Mouse (Mus musculus) heart, embryonic 11.5 days (tissue): ENCODE measurements around the gene C730034F03Rik. TPM values are rescaled to one million over a fixed set of nuclear protein-coding genes. Genes with fewer than 3 reads are reported as not detected.

Source experiments
- polyA plus RNA-seq: library from polyadenylated mRNA; unstranded; fragments of >200 nt; fragmentation: Nextera tagmentation; extraction: Ambion mirVana; gene quantifications from 2 replicates; pipeline ENCODE4 v1.2.1, GENCODE M21; 2014

Gene C730034F03Rik
- polyA plus RNA-seq, 1 experiment from 2014 or later, result 2.4 TPM

Other genes with a start within 250 kb of the C730034F03Rik start
- gene Plxnb2, start 248.8 kb upstream of the C730034F03Rik start, polyA plus RNA-seq, result 84.6 and 95.1 TPM in 2 replicates
- gene Dennd6b, start 233.1 kb upstream of the C730034F03Rik start, polyA plus RNA-seq, result 18.0 and 18.5 TPM in 2 replicates
- gene Ppp6r2, start 218.0 kb upstream of the C730034F03Rik start, polyA plus RNA-seq, result 20.5 and 23.5 TPM in 2 replicates
- gene Sbf1, start 114.3 kb upstream of the C730034F03Rik start, polyA plus RNA-seq, result 45.7 and 50.8 TPM in 2 replicates
- 0.79 and 1.0 TPM in 2 replicates for gene Adm2, start 106.9 kb upstream of the C730034F03Rik start, polyA plus RNA-seq
- gene Miox, start 95.2 kb upstream of the C730034F03Rik start, polyA plus RNA-seq, result not detected in 2 replicates
- gene Lmf2, start 73.9 kb upstream of the C730034F03Rik start, polyA plus RNA-seq, result 29.7 and 37.3 TPM in 2 replicates
- 107 and 109 TPM in 2 replicates for gene Ncaph2, start 73.9 kb upstream of the C730034F03Rik start, polyA plus RNA-seq
- gene Sco2, start 55.7 kb upstream of the C730034F03Rik start, polyA plus RNA-seq, result 7.4 TPM in 2 replicates
- gene Tymp, start 52.5 kb upstream of the C730034F03Rik start, polyA plus RNA-seq, result 0.86 and 1.5 TPM in 2 replicates
- gene Odf3b, start 50.3 kb upstream of the C730034F03Rik start, polyA plus RNA-seq, result 0.54 and 1.00 TPM in 2 replicates
- not detected in 2 replicates for gene Klhdc7b, start 44.7 kb upstream of the C730034F03Rik start, polyA plus RNA-seq
- gene Syce3, start 19.1 kb upstream of the C730034F03Rik start, polyA plus RNA-seq, result not detected in 2 replicates
- gene Cpt1b, start 3.7 kb upstream of the C730034F03Rik start, polyA plus RNA-seq, result 111 and 129 TPM in 2 replicates
- gene Gm44502, start 107 bp downstream of the C730034F03Rik start, polyA plus RNA-seq, result 0.86 TPM in 1 of 2 replicates, not detected in the other
- 67.6 and 68.1 TPM in 2 replicates for gene Chkb, start 319 bp downstream of the C730034F03Rik start, polyA plus RNA-seq
- 0.19 and 0.68 TPM in 2 replicates for gene Mapk8ip2, start 24.3 kb downstream of the C730034F03Rik start, polyA plus RNA-seq
- gene Arsa, start 47.8 kb downstream of the C730034F03Rik start, polyA plus RNA-seq, result 9.4 TPM in 2 replicates
- gene Shank3, start 70.0 kb downstream of the C730034F03Rik start, polyA plus RNA-seq, result 2.1 and 2.7 TPM in 2 replicates
- 0.20 TPM in 2 replicates for gene Acr, start 138.7 kb downstream of the C730034F03Rik start, polyA plus RNA-seq
- 25.8 and 27.5 TPM in 2 replicates for gene Rabl2, start 162.3 kb downstream of the C730034F03Rik start, polyA plus RNA-seq